Mouse (Mus musculus) left cerebral cortex, adult 2 months (tissue): Measurements from ENCODE around the gene Ikzf3. TPM values are rescaled to one million over a fixed set of nuclear protein-coding genes. Genes with fewer than 3 reads are reported as not detected.

Experiments
- DNase-seq, 2 experiments: peaks; one replicate each; pipeline ENCODE4 v3.0.0; 2021 to 2022; ENCODE audit warnings: low spot score in 2 of 2, mixed read lengths in 1 of 2; ENCODE audit errors: extremely low spot score in 1 of 2
- H3K27ac ChIP-seq: fragments of 200-600 bp; 2 replicates; pipeline ENCODE4 v1.8.1; 2022
- H3K4me3 ChIP-seq: fragments of 200-600 bp; 2 replicates; pipeline ENCODE4 v1.8.1; 2022
- CTCF ChIP-seq: fragments of 200-600 bp; IDR thresholded peaks from 2 replicates; pipeline ENCODE4 v1.8.1; 2022; ENCODE audit warnings: antibody characterized with exemption, mild to moderate bottlenecking, moderate library complexity
- intact Hi-C: fragments of 180-260 bp; cut with DNase I; formaldehyde crosslinking; loops from one replicate; pipeline ENCODE4 v1.15.1; 2025
- long read RNA-seq, 2 experiments: library from polyadenylated mRNA; stranded (forward); transcript quantifications; one replicate each; pipeline ENCODE4 v2.0.0; 2021; ENCODE audit warnings: borderline mapping rate in 2 of 2
- total RNA-seq, 2 experiments: library from RNA; stranded (reverse); gene quantifications; 2 replicates each; pipeline ENCODE4 v1.2.3; 2021

The Ikzf3 gene
- under 1 TPM; 0.11 to 0.33 TPM for total RNA-seq
- long read RNA-seq, experiment 1, partial matches to known transcripts: 0 of 1 reads
- long read RNA-seq, experiment 1, other reads (novel, unspliced or antisense): 1 of 1 reads
- long read RNA-seq, experiment 2: 0 reads

- DNase-seq: peak; percentile 18 to 20
Measured at GRCm38 (mm10) chr11:98545711-98546231, at the start of gene Ikzf3. Gene Ikzf3 (minus strand): TSS chr11:98546031.

GRCm38 (mm10) chr11:98595473-98595872, 49.6 kb upstream of the Ikzf3 start:
- Histone ChIP-seq H3K4me3 (no peak overlapping the region), H3K27ac (no peak overlapping the region)
- no peak for TF ChIP-seq CTCF
- no peak for DNase-seq
- intact Hi-C loops: no loop called here

More at GRCm38 (mm10) chr11:98545711-98546231, at the start of gene Ikzf3:
- no peak for TF ChIP-seq CTCF
- intact Hi-C loops: no loop called here
- H3K4me3 ChIP-seq: peak within 1 kb of the TSS; percentile 51
- H3K27ac ChIP-seq: no peak within 1 kb of the TSS

- no peak overlapping the region for H3K27ac ChIP-seq
- no peak for TF ChIP-seq CTCF
- no peak for DNase-seq
- no peak overlapping the region for H3K4me3 ChIP-seq
- intact Hi-C loops: no loop called here
Measured at GRCm38 (mm10) chr11:98595021-98595420, 49.2 kb upstream of the Ikzf3 start.

GRCm38 (mm10) chr11:98590548-98591445, 45.0 kb upstream of the Ikzf3 start:
- no peak overlapping the region for H3K4me3 ChIP-seq
- intact Hi-C loops: no loop called here
- no peak overlapping the region for H3K27ac ChIP-seq
- TF ChIP-seq CTCF: no peak
- DNase-seq: no peak

- no peak overlapping the region for H3K4me3 ChIP-seq
- no peak for DNase-seq
- H3K27ac ChIP-seq: no peak overlapping the region
- intact Hi-C loops: loop anchor here (5.0 kb wide), 1 partner anchor 232 kb away; the partner anchor contains the start of gene Stard3
- no peak for TF ChIP-seq CTCF
Measured at GRCm38 (mm10) chr11:98589306-98589705, 43.5 kb upstream of the Ikzf3 start.

GRCm38 (mm10) chr11:98588833-98589281, 43.0 kb upstream of the Ikzf3 start:
- TF ChIP-seq CTCF: no peak
- DNase-seq: no peak
- Histone ChIP-seq H3K27ac (no peak overlapping the region), H3K4me3 (no peak overlapping the region)
- intact Hi-C loops: loop anchor here (5.0 kb wide), 1 partner anchor 232 kb away; the partner anchor contains the start of gene Stard3

GRCm38 (mm10) chr11:98587684-98588546, 42.1 kb upstream of the Ikzf3 start:
- Histone ChIP-seq H3K27ac (peak overlapping the region; percentile 86), H3K4me3 (peak overlapping the region; percentile 79)
- DNase-seq: peak; percentile 31 to 41
- TF ChIP-seq CTCF: no peak
- intact Hi-C loops: loop anchor here (2.0 to 5.0 kb wide), 2 partner anchors 37 to 231 kb away; partner anchors contain the start of genes Stard3 and Zpbp2

GRCm38 (mm10) chr11:98586892-98587563, 41.2 kb upstream of the Ikzf3 start, which contains the start of gene Ormdl3:
Gene Ormdl3 (minus strand): TSS chr11:98587368.
- Histone ChIP-seq H3K4me3 (peak within 1 kb of the TSS; percentile 79), H3K27ac (peak within 1 kb of the TSS; percentile 86)
- peak; percentile 98 to 99 for DNase-seq
- no peak for TF ChIP-seq CTCF
- intact Hi-C loops: loop anchor here (2.0 to 5.0 kb wide), 2 partner anchors 36 to 230 kb away; partner anchors contain the start of genes Stard3 and Zpbp2

- no peak for DNase-seq
- intact Hi-C loops: loop anchor here (2.0 to 5.0 kb wide), 2 partner anchors 35 to 229 kb away; partner anchors contain the start of genes Stard3 and Zpbp2
- TF ChIP-seq CTCF: no peak
- H3K27ac ChIP-seq: peak overlapping the region; percentile 86
- peak overlapping the region; percentile 79 for H3K4me3 ChIP-seq
Measured at GRCm38 (mm10) chr11:98586087-98586891, 40.5 kb upstream of the Ikzf3 start.
